Mouse (Mus musculus): Measurements from ENCODE around the gene Gm5868. TPM values are rescaled to one million over a fixed set of nuclear protein-coding genes. Genes with fewer than 3 reads are reported as not detected.
"Not testable (repeated sequence)": the region's sequence is repeated elsewhere in the genome, so short reads cannot be mapped to it uniquely, and the experiment has no call there.

Gene Gm5868
- polyA plus RNA-seq (2016; fragmentation: Nextera tagmentation; extraction: Ambion mirVana), result 3.7 and 6.3 TPM in 2 replicates

GRCm38 (mm10) chr5:72587192-72587681, at the start of gene Gm5868:
Gm5868 (minus strand) TSS chr5:72587551.
- Histone ChIP-seq H3K4me3 (peak within 1 kb of the TSS; percentile 53), H3K27ac (replicated peaks) (peak within 1 kb of the TSS; percentile 69), H3K4me1 (peaks cover 7% of the 10 kb centered on the region), H3K9me3 (replicated peaks) (no peaks in the 10 kb centered on the region), H3K27me3 (ENCODE audit: low read depth, poor library complexity, severe bottlenecking) (peaks cover 39% of the 10 kb centered on the region), H3K36me3 (no peaks in the 10 kb centered on the region)
- WGBS, result 4% methylated on average over 38 of the region's 38 CpGs
- DNase-seq (ENCODE audit: low spot score), result peak; percentile 54

GRCm38 (mm10) chr5:72636576-72636975, 49.2 kb upstream of the Gm5868 start:
- H3K9me3 ChIP-seq (replicated peaks), result no peaks in the 10 kb centered on the region
- H3K36me3 ChIP-seq, result no peaks in the 10 kb centered on the region
- H3K4me1 ChIP-seq, result no peaks in the 10 kb centered on the region
- H3K4me3 ChIP-seq, result no peak overlapping the region
- 93% methylated on average over 3 of the region's 3 CpGs for WGBS
- DNase-seq (ENCODE audit: low spot score), result no peak
- no peak overlapping the region for H3K27ac ChIP-seq (replicated peaks)
- no peaks in the 10 kb centered on the region for H3K27me3 ChIP-seq (ENCODE audit: low read depth, poor library complexity, severe bottlenecking)

GRCm38 (mm10) chr5:72636122-72636521, 48.8 kb upstream of the Gm5868 start:
- H3K27me3 ChIP-seq (ENCODE audit: low read depth, poor library complexity, severe bottlenecking), result no peaks in the 10 kb centered on the region
- H3K9me3 ChIP-seq (replicated peaks), result no peaks in the 10 kb centered on the region
- H3K4me3 ChIP-seq, result no peak overlapping the region
- H3K27ac ChIP-seq (replicated peaks), result no peak overlapping the region
- WGBS, result 85% methylated on average over 3 of the region's 3 CpGs
- no peak for DNase-seq (ENCODE audit: low spot score)
- no peaks in the 10 kb centered on the region for H3K36me3 ChIP-seq
- no peaks in the 10 kb centered on the region for H3K4me1 ChIP-seq

GRCm38 (mm10) chr5:72634791-72635271, 47.5 kb upstream of the Gm5868 start:
- H3K9me3 ChIP-seq (replicated peaks), result no peaks in the 10 kb centered on the region
- DNase-seq (ENCODE audit: low spot score), result no peak
- no peak overlapping the region for H3K4me3 ChIP-seq
- 89% methylated on average over 9 of the region's 9 CpGs for WGBS
- no peaks in the 10 kb centered on the region for H3K27me3 ChIP-seq (ENCODE audit: low read depth, poor library complexity, severe bottlenecking)
- H3K36me3 ChIP-seq, result no peaks in the 10 kb centered on the region
- no peaks in the 10 kb centered on the region for H3K4me1 ChIP-seq
- H3K27ac ChIP-seq (replicated peaks), result no peak overlapping the region

- no peak overlapping the region for H3K4me3 ChIP-seq
- no peak for DNase-seq (ENCODE audit: low spot score)
- no peaks in the 10 kb centered on the region for H3K36me3 ChIP-seq
- no peaks in the 10 kb centered on the region for H3K9me3 ChIP-seq (replicated peaks)
- no peak overlapping the region for H3K27ac ChIP-seq (replicated peaks)
- WGBS, result 88% methylated on average over 6 of the region's 6 CpGs
- no peaks in the 10 kb centered on the region for H3K4me1 ChIP-seq
- H3K27me3 ChIP-seq (ENCODE audit: low read depth, poor library complexity, severe bottlenecking), result no peaks in the 10 kb centered on the region
Measured at GRCm38 (mm10) chr5:72630026-72630425, 42.7 kb upstream of the Gm5868 start.

GRCm38 (mm10) chr5:72621022-72621421, 33.7 kb upstream of the Gm5868 start:
- Histone ChIP-seq H3K9me3 (replicated peaks) (no peaks in the 10 kb centered on the region), H3K36me3 (no peaks in the 10 kb centered on the region), H3K4me3 (no peak overlapping the region), H3K27me3 (ENCODE audit: low read depth, poor library complexity, severe bottlenecking) (no peaks in the 10 kb centered on the region), H3K4me1 (no peaks in the 10 kb centered on the region), H3K27ac (replicated peaks) (no peak overlapping the region)
- DNase-seq (ENCODE audit: low spot score), result no peak
- 93% methylated on average over 1 of the region's 1 CpGs for WGBS

DNA sequence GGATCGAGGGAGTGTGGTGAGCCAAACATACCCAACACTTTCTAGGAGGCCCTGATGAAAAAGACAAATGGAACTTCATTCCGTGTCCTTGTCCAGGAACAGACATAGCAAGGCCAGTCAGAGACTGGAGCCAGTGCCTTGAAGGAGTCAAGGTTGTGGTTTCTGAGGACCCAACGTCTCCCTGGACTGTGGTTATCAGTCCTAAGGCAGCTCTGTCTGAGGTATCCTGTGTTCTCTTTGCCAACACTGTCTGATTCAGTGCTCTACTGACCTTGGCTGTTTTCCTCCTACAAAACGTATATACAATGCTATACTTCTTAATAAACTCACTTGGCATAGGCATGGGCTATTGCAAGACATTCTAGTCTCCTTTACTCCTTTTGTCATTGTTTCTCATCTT, 30.1 kb upstream of the Gm5868 start:
- Histone ChIP-seq H3K36me3 (no peaks in the 10 kb centered on the region), H3K4me1 (no peaks in the 10 kb centered on the region), H3K4me3 (no peak overlapping the region), H3K9me3 (replicated peaks) (no peaks in the 10 kb centered on the region), H3K27me3 (ENCODE audit: low read depth, poor library complexity, severe bottlenecking) (no peaks in the 10 kb centered on the region), H3K27ac (replicated peaks) (no peak overlapping the region)
- WGBS, result 91% methylated on average over 4 of the region's 4 CpGs
- no peak for DNase-seq (ENCODE audit: low spot score)

DNA sequence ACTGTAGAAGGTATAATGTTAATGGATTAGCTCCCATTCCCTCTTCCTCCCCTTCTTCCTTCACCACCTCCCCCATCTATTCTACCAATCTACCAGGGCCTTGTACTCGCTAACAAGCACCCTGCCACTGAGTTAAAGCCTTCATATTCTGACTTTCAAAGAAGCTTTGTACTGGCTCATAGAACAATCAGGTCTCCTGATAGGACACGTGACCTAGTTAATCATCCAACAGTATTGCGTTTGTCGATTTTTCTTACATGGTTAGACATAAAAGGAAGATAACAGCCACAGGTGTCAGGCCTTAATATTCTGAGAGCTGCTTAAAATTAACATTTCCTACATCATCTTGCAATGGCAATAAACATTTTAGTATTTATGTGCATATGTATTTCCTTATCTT, 15.8 kb upstream of the Gm5868 start:
- Histone ChIP-seq H3K27ac (replicated peaks) (no peak overlapping the region), H3K27me3 (ENCODE audit: low read depth, poor library complexity, severe bottlenecking) (no peaks in the 10 kb centered on the region), H3K36me3 (no peaks in the 10 kb centered on the region), H3K9me3 (replicated peaks) (no peaks in the 10 kb centered on the region), H3K4me3 (no peak overlapping the region), H3K4me1 (no peaks in the 10 kb centered on the region)
- 85% methylated on average over 4 of the region's 4 CpGs for WGBS
- DNase-seq (ENCODE audit: low spot score), result no peak

GRCm38 (mm10) chr5:72601006-72601405, 13.7 kb upstream of the Gm5868 start:
- Histone ChIP-seq H3K27ac (replicated peaks) (no peak overlapping the region), H3K27me3 (ENCODE audit: low read depth, poor library complexity, severe bottlenecking) (no peaks in the 10 kb centered on the region), H3K4me1 (no peaks in the 10 kb centered on the region), H3K36me3 (no peaks in the 10 kb centered on the region), H3K4me3 (no peak overlapping the region), H3K9me3 (replicated peaks) (no peaks in the 10 kb centered on the region)
- 15% methylated on average over 5 of the region's 5 CpGs for WGBS
- DNase-seq (ENCODE audit: low spot score), result peak; percentile 45

DNA sequence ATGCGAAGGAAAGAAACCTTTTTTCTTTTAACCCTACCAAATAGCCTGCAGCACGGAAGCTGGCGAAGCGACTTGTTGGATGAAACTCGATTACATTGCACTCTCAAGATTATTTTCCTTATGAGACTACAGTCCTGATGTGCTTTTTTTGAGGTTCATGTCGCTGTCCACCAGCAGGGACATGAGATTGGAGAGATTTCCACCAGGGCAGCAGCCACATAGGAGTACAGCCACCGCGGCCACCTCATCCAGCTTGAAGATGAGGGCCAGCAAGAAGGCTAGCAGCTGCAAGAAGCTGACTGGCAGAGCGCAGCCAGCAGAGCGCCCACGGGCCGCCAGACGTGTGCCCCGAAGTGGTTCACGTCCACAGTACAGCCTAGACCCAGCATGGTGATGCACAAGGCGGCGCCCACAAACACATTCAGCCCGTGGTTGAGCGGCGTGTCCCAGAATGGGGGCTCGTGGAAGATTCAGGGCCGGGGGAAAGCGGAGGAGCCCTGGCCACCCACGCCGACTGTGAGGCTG, 622 bp downstream of the Gm5868 start:
- Histone ChIP-seq H3K27me3 (ENCODE audit: low read depth, poor library complexity, severe bottlenecking) (peaks cover 44% of the 10 kb centered on the region), H3K27ac (replicated peaks) (peak overlapping the region; percentile 69; the same call in 1 of the 2 replicates), H3K4me3 (peak overlapping the region; percentile 53)
- peak; percentile 17 for DNase-seq (ENCODE audit: low spot score)
- WGBS, result 47% methylated on average over 25 of the region's 25 CpGs
- H3K36me3 ChIP-seq; H3K4me1 ChIP-seq; H3K9me3 ChIP-seq (replicated peaks): not testable (repeated sequence)

DNA sequence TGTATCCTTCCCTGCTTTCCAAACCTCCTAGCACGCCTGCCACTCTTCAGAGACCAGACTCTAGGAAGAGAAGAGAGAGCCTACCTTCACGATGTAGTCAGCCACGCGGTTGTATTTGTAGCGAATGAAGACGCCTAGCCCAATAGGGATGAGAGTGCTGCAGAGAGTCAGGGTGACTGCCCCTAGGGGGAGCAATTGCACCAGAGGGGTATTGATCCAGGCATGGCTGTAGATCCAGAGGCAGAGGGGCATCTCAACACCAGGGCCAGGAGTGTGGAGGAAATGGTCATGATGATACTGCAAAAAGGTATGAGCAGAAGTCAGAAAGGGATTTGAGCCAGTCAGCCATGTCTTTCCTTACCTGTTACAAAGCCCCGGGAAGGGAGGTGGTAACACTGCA, 1.2 kb downstream of the Gm5868 start:
- not testable (repeated sequence) for H3K4me3 ChIP-seq; H3K36me3 ChIP-seq; H3K27ac ChIP-seq (replicated peaks); H3K4me1 ChIP-seq; DNase-seq (ENCODE audit: low spot score); H3K9me3 ChIP-seq (replicated peaks)
- 47% methylated on average over 7 of the region's 7 CpGs for WGBS
- peaks cover 50% of the 10 kb centered on the region for H3K27me3 ChIP-seq (ENCODE audit: low read depth, poor library complexity, severe bottlenecking)

- 9% methylated on average over 20 of the region's 21 CpGs for WGBS
- H3K27me3 ChIP-seq (ENCODE audit: low read depth, poor library complexity, severe bottlenecking), result peaks cover 61% of the 10 kb centered on the region
- peak within 1 kb of the TSS; percentile 74 for H3K27ac ChIP-seq (replicated peaks)
- H3K4me1 ChIP-seq; H3K36me3 ChIP-seq; H3K9me3 ChIP-seq (replicated peaks): not testable (repeated sequence)
- DNase-seq (ENCODE audit: low spot score), result peak; percentile 30
- peak within 1 kb of the TSS; percentile 59 for H3K4me3 ChIP-seq
Measured at GRCm38 (mm10) chr5:72580970-72581332, 6.4 kb downstream of the Gm5868 start, which contains the start of gene Zar1. Zar1 (minus strand) TSS chr5:72581254.

DNA sequence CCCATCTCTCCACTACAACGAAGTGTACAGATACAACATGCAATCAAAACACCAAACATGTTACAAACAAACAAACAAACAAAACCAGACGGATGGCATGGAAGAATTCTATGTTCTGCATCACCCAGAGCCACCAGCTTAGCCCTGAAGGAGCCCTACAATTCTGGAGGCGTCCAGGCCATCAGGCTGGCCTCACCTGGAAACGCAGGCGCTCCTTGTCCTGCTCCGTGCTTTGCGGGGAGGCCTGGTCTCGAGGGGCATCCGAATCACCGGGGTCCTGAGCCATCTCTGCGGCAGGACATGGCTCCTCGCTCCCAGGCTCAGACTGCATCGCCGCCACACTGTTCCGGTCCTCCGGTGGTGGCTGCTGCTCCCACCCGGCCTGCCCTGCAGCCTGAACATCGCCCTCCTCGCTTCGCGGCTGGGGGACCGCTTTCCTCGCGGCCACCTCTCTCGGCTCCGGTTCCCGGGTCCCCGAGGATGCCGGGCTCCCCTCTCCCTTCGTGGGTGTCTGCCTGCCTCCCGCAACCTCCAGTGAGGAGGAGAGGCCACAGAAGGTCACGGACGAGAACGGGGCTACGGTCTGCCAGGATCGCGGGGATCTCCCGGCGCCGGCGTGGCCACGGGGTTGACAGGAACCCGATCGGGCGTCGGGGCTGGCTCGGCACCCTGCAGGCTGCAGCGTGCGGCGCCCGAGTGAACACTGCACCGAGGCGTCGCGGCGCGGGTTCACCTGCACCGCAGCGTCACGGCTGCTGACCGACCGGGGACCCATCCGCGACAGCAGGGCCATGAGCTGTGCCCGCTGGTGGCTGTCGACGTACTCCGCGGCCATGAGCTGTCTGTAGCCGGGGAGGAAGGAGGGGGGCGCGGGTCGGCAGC, 7.0 kb downstream of the Gm5868 start:
- H3K36me3 ChIP-seq; H3K4me1 ChIP-seq; H3K9me3 ChIP-seq (replicated peaks): not testable (repeated sequence)
- H3K27ac ChIP-seq (replicated peaks), result peak overlapping the region; percentile 74
- WGBS, result 9% methylated on average over 43 of the region's 73 CpGs
- peak; percentile 58 for DNase-seq (ENCODE audit: low spot score)
- H3K27me3 ChIP-seq (ENCODE audit: low read depth, poor library complexity, severe bottlenecking), result peaks cover 56% of the 10 kb centered on the region
- H3K4me3 ChIP-seq, result peak overlapping the region; percentile 59
